Mouse (Mus musculus) thymus, postnatal 14 days (tissue): Measurements from ENCODE around the gene Klk7.

Experiments used
- DNase-seq: peaks from one replicate; pipeline ENCODE4 v3.0.0; 2021

Gene Klk7

DNA sequence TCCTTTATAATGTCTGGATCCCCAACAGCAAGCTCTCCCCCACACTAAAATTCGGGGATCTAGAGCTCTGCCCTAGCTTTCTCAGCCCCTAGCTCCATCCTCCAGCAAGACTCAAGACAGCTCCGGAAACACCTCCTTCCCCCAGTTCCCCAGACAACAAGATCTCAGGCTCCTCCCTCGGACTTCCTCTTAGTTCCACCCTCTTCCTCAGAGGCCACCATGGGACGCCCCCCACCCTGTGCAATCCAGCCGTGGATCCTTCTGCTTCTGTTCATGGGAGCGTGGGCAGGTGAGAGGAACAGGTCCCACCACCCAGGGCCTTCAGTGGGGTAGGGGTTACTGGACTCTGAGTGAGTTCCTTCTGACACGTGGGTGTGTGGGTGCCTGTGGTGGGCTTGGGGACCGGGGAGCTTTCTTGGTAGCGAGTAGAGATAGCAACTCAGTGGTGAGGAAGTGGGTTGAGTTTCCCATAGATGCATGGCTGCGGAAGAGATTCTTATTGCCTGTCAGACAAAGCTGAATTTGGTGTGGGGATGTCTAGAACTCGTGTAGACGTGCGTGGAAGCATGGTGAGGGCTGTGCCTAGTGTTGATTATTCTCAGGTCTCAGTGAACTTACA is 13.1 kb upstream of the Klk7 start:
- DNase-seq: peak; percentile 48

DNA sequence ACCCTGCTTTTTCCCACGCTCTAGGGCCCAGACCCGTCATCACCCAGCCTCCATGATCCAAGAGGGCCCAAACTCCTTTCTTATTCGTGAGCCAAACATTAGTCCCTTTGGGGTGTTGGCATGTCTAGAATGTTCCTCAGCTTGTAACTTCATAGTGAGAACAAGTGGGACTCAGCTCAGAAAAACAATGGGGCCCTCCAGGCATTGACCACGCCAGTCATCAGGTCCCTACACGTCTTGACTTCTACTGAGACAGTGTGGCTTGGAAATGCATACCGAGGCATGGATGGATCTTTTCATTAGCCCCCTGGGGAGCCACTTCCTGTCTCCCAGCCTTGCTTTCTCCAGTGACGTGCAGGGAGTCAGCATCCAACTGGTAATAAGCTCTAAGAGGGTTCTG is 11.2 kb upstream of the Klk7 start:
- DNase-seq: no peak

DNA sequence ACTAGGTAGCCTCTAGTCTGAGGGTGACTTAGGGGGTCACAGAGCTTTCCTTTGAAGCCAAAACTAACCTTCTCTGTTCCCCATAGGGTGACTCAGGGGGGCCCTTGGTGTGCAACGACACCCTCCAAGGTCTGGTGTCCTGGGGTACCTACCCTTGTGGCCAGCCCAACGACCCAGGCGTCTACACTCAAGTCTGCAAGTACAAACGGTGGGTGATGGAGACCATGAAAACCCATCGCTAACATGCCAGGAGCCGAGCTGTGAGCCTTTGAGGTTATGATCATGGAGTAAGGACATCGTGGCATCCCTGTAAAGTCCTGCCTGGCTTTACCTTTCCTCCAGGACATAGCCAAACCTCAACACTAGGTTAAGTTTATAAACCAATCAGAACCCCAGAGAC is 4.1 kb downstream of the Klk7 start:
- DNase-seq: no peak

DNA sequence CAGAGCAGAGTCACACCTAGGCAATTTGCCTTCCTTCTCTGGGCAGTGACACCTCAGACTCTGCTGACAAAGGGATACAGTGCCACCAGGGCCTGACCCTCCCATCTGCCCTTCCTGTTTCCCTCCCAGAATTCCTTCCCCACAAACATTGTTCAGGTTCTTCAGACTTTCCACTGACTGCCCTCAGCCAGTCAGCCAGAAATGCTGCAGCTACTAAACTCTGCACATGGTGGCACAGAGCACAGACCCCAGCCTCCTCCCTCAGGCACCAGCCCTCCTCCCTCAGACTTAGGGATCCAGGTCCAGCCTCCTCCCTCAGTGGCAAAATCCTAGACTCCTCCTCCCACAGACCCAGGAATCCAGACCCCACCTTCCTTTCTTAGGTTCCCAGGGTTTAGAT is 5.7 kb downstream of the Klk7 start:
- DNase-seq: no peak

DNA sequence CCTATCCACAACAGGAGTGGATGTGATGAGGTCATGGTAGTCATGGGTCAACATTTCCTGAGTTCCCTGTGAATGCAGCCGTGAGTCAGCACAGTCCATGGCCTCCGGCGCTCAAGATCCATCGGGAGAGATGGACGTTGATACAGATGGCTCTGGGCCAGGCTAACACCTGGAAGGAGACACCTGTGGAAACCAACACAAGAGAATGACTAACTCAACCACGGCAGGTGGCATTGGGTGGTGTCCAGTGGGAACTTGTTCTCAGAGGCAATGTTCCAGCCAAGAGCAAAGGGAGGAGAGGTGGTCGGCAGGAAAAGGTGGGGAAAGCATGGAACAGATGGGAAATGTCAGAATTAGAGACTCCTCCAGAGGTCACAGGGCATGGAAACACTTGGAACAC is 10.5 kb downstream of the Klk7 start:
- DNase-seq: no peak

DNA sequence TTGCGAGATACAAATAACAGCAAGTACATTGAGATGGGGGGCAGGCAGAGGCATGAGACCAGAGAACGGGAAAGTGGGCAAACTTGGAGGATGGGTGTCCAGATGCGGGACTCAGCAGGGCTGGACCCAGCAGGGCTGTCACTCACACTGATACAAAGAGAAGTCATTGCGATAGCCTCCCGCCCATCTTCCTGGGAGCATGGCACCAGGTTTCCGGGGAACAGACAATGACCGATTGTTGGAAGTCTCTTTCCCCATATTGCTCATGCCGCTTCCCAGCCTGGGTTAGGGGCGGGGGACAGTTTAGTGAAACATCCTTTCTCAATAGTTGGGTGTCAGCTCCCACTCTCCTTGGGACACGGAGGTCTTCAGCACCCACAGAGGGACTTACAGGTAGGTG is 13.1 kb downstream of the Klk7 start, which contains the start of gene Klk6:
TSS of gene Klk6 (plus strand) at position 301 of the 400 bp plus-strand sequence.
- no peak for DNase-seq

- no peak for DNase-seq
Observed at GRCm38 (mm10) chr7:43826056-43826455, 15.0 kb downstream of the Klk7 start.

GRCm38 (mm10) chr7:43827706-43828105 is 16.6 kb downstream of the Klk7 start:
- no peak for DNase-seq

- no peak for DNase-seq
Observed at GRCm38 (mm10) chr7:43829006-43829405, 17.9 kb downstream of the Klk7 start.

- DNase-seq: no peak
Observed at GRCm38 (mm10) chr7:43841701-43842100, 30.6 kb downstream of the Klk7 start, which contains the start of gene Klk5. Klk5 (plus strand) TSS chr7:43841971.

DNA sequence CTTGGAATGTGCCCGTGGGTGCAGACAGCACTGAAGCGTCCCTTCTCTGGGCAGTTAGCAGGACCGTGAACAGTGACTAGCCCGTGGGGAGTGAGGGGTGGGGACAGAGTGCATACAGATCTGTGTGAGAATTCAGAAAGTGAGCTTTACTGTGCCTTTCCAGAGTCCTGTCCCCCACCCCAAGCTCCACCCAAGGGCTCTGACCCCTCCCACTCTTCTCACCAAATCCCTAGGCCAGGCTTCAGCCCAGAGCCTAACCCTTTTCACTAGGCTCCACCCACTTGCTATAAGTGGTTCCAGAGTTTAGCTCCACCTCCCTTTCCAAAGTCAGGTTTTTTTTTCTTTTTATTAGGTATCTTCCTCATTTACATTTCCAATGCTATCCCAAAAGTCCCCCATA is 32.7 kb downstream of the Klk7 start:
- no peak for DNase-seq

- DNase-seq: no peak
Observed at GRCm38 (mm10) chr7:43851616-43852015, 40.5 kb downstream of the Klk7 start.

- DNase-seq: no peak
Observed at GRCm38 (mm10) chr7:43854642-43855380, 43.7 kb downstream of the Klk7 start.

DNA sequence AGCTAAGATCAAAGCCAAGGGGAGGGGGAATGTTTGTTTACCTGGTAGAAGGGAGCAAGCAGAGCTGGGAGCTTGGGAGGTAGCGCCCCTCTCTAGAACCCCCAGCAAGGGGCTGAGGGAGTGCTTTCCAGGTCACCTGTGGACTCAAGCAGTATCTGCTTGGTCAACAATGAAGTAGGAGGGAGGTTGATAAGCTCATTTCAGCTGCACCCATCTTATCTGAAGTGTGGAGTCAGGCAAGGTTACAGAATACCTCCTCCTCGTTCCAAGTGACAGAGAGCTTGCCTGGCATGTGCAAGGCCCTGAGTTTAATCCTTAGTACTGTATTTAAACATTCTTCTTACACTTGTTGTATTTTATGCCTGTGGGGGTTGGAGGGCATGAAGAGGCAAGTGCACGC is 44.6 kb downstream of the Klk7 start:
- DNase-seq: no peak

- no peak for DNase-seq
Observed at GRCm38 (mm10) chr7:43856307-43856706, 45.2 kb downstream of the Klk7 start.

GRCm38 (mm10) chr7:43857501-43857900 is 46.4 kb downstream of the Klk7 start:
- DNase-seq: no peak

- DNase-seq: no peak
Observed at GRCm38 (mm10) chr7:43860411-43860810, 49.3 kb downstream of the Klk7 start.
